Mouse (Mus musculus) mouse trophoblast stem cell (cell line): ENCODE results near the gene Tmem87b.

Source experiments
- in situ Hi-C, 2 experiments: fragments of 300-500 bp; cut with MseI, MboI; formaldehyde crosslinking; loops; 2 replicates in 1 of 2; 3 replicates in 1 of 2; pipeline ENCODE4 v1.15.1; 2025

Tmem87b gene

DNA sequence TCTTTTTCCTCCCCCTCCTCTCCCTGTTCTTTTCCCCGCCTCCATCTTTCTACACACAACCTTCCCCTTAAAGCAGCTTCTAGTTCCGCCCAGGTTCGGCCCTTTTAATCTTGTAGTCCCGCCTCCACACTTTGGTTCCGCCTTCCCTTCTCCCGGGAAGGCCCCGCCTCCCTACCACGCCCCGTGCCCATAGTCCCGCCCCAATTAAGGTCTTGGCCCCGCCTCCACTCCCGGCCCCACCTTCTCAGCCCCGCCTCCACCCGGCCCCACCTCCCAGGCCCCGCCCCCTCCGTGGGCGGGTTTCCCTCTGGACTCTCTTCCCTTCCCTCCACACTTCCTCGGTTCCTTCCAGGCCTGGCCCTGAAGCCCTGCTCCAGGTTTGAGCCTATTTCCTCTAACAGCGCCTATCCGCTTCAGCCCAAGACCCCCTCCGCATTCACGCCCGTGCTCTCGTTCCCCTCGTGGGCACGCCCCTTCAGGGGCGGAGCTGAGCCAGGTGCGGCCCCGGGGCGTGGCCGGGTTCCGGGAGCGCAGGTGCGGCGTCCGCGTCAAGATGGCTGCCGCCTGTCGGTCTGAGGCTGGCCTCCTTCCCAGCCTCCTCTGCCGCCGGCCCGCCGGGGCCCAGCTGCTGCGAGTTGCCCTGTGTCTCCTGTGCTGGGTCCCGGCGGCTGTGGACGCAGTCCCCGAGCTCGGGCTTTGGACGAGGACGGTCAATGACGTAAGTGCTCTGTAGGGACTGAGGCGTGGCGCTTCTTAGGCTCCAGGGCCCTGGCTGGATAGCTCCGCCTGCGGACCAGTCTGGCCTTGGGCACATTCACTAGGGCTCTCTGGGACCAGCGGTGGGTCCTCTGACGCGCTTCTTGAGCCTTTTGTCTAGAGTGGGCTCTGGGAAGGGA lies at the start of gene Tmem87b:
Tmem87b (plus strand) TSS at position 333 of the 896 bp plus-strand sequence.
- in situ Hi-C loops: loop anchor here (5.0 kb wide), 1 partner anchor 121 kb away; the partner anchor contains the start of gene Mertk (in 2 of the 2)

DNA sequence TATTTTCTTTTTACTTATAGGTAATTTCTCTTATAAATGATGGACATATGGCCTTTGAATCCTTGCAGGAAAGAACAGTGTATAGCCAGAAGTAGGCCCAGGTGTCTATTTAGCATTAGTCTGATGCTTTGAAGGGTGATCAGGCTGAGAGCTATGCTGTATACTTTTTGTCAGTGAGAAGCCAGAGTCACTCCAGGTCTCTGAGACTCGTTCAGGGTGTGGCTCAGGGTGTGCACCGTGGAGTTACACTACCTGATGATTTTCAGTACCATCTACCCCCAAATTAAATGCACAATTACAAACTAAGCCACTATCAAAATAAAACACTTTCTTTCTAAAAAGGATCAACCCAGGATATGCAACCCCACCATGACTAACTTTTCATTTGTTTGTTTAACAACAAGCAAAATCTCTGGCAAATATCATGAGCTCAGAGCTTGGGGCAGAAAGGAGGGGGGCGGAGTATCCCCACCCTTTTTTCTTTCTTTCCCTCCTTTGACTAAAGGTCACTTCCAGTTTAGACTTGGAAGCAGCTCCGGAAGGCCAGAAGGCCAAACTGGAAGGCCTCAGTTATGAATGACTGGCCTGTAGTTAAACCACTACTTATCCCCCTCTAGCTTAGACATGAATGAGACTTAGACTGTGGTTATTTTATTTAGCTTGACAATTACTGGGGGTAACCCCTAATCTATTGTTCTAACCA lies 49.2 kb upstream of the Tmem87b start:
- in situ Hi-C loops: no loop called here

DNA sequence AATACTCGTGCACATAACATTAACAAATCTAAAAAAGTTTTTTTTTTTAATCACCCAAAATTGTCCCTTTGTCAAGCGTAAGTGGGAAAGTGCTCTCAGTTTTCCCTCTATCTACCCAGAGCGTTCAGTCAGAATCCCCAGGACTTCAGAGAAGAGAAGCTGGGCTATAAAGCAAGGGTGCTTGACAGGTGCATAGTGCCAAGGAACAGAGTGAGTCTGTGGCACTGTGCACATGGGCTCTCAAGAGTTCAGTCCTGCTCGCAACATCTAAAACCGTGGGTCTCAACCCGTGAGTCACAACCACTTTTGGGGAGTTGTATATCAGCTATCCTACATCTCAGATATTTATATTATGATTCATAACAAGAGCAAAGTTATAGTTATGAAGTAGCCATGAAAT lies 47.4 kb upstream of the Tmem87b start:
- in situ Hi-C loops: no loop called here

DNA sequence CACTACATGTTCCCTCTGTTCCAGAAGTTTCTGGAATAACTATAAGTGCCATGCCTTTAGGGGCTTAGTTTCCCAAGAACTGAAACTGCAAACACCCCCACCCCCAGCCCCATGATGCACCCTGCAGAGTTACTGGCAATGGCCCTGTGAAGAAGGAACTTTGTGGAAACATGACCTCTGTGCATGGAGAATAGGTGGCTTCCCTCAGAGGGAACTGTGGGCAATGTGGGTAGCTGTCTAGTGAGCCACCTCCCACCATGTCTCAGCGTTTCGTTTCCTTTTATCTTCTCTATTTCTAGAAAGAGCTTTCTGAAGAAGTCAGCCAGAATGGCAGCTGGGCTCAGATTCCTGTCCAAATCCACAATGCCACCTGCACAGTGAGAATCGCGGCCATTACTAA lies 46.9 kb upstream of the Tmem87b start:
- in situ Hi-C loops: no loop called here

DNA sequence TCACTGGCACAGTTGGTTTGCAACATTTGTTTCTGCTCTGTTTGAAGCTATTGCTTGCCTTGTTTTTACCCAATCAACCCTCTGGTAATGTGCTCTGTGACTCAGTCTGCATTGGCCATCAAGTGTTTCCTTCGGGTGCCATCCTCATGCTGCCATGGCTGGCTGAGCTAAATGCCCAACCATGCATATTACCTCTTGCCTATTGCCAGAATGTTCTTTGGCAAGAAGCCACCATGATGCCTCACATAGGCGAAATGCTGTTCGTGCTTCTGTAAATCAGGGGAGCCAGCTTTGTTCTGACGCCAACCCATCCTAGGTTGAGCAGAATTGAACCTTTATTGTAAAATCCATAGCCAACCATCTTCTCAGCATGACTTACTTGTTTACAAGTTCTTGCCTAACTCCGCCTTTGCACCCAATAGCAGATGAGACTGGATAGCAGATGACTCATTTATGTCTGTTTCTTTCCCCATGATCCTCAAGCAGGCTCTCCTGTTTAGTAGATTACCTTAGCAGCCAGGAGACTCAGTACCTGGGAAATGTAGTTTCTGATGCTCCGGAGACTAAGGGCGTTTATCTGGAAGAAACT lies 46.1 kb upstream of the Tmem87b start:
- in situ Hi-C loops: no loop called here

DNA sequence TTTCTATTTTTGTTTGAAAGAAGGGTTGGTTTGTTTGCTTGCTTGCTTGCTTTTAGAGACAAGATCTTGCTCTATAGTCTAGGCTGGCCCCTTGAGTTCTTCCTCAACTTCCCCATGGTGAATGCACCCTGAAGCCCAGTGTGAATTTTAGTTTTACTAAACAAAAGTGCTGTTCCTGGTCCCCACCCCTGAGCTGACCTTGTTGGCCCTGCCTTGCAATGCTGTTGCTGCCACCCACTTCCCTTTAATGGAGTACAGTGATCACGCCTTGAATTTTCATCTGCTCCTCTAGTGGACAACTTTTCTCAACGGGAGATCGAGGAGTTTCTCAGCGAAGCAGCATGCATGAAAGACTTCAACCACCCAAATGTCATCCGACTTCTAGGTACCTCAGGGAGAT lies 35.7 kb upstream of the Tmem87b start:
- in situ Hi-C loops: no loop called here

DNA sequence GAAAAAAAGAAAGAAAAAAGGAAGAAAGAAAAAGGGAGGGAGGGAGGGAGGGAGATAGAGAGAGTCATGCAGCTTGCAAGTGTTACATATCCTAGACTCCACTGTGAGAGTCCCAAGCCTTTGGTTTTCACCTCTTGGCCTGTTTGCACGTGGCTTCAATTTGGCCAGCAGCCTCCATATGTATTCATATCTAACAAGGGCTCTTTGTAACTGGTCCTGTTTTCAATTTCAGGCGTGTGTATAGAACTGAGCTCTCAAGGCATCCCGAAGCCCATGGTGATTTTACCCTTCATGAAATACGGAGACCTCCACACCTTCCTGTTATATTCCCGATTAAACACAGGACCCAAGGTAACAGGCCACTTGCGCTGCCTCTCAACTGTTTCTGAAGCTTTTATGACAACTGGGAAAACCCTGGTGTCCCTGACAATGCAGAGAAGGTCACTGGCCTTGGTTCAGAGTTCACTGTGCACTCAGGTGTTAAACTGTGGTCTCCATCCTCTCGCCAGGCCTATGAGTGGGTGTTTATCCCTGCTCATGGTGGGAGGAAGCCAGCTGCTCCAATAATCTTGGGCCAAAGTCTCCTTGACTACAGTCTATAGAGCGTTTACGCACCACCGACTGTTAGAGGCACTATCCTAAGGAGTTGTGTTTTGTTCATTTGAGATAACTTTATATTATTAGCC lies 34.1 kb upstream of the Tmem87b start:
- in situ Hi-C loops: no loop called here

DNA sequence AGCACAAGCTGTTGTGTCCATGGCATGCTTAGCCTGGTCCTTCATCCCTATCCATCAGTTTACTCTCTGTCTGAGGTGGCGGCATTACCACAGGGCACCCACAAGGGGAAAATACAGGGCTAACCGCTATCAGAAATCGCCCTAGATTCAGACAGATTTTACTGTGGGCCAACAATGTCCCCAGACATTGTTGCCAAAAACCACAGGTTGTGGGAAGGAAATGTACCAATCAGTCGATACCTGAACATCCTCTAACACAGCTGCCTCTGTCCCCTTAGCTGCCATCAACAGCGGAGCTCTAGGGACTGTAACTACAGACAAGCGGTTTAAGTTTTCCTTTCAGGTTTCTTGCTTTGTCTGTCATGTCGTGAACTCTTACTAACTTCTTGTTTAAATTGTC lies 33.1 kb upstream of the Tmem87b start:
- in situ Hi-C loops: no loop called here

DNA sequence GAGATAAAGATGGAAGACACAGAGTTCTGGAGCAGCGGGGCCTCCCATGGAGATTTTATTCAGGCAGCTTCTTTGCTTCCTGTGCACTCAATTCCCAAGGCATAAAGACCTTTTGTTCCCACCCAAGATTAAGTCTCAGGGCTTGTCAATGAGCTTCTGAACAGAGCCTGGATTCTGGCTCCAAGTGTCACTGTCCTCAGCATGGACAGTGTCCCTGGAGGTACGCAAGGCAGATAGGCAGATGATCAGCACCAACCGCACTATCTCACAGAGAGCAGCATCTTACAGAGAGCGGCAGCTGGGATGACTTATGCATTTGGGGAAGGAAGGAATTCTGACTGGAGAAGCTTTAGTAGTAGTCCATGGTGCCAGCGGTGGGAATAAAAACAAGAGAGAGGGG lies 31.6 kb upstream of the Tmem87b start:
- in situ Hi-C loops: no loop called here

DNA sequence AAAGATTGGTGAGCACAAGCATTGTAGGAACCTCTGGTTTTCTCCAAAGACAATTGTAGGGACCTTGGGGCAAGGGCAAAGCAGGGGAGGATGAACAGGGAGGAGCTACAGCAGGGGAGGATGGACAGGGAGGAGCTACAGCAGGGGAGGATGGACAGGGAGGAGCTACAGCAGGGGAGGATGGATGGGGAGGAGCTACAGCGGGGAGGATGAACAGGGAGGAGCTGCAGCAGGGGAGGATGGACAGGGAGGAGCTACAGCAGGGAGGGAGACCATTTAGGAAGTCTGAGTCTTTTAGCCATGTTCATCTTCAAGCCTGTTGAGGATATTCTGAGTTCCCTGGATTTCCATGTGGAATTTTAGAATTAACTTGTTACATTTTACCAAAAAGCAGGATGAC lies 31.1 kb upstream of the Tmem87b start:
- in situ Hi-C loops: no loop called here

DNA sequence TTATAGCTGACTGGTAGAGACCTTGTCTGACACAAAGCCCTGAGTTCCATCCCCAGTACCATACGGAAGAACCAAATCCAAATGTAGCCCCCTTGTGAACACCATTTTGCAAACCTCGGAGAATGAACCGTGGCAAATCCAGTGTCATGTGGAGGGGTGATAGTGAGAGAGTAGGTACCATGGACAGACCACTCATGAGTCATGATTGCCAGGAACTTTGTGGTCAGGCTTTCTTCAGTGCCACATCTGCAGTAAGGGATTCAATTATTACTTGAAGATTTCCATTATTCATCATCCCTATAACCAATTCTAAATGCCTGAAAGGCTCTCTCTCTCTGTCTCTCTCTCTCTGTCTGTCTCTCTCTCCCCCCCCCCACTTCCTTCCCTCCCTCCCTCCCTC lies 30.1 kb upstream of the Tmem87b start:
- in situ Hi-C loops: no loop called here

DNA sequence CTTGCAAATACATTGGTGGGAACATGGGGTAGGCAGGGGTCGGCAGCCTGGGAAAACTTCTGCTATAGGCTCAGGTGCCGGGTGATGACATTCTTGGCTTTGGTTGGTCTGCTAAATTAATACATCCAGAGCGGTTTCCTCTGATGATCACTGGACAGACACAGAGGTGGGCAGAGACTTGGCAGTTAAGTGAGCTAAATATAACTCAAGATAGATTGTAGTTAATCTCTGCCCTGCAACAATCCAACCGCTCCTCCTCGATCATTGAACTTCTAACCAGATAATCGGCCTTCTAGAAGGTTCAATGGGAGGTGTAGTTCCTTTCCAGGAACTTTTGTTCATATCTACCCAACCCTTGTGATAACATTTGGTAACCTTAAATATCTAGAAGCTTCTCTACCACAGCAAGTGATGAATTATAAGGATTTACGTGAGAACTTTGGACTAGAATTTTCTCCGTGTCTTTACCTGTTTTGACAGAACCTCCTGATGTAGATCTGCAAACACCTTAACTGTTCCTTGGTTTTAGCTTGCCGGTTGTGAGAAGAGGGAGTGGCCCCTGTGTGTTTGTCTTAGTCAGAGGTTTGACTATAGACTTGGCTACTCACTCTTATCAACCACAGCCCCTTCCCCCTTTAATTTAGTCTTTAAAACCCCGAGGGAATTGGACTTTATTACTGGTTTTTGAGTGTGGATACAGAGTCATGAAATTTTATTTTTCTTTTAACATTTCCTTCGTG lies 26.9 kb upstream of the Tmem87b start:
- in situ Hi-C loops: no loop called here

DNA sequence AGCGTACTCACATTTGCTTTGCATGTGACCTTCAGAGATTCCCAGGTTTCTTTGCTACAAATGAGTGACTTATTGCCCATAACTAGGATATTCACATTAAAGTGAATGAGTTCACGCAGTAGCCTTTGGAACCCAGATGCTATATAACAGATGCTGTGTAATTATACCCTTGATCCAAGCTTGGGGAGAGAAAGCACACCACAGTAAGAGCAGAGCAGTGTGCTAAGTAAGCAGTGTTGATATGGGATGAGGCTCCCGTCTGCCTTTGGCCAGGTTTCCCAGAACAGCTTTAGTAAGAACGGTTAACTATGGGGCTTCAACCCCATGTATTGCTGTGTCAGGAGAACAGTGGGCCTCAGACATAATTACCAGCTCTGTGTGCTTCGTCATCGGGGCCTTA lies 24.0 kb upstream of the Tmem87b start:
- in situ Hi-C loops: no loop called here

DNA sequence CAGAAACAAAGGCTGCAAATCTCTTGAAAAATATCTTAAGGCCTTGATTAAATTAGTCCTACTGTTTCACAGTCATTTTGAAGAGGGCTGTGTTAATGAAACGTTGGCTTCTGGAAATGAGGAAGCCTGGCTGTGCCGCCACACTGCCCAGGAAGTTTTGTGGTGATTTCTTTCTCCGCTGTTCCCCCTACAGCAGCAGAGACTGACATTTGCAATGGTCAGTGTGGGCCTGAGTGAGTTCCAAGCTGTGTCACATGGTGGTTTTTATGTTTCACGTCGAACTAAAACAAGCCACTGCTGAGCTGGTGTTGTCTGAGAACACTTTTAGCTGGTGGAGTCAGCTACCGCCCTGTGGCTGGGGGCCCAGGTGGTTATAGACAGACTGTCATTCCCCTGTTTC lies 21.5 kb upstream of the Tmem87b start:
- in situ Hi-C loops: no loop called here

DNA sequence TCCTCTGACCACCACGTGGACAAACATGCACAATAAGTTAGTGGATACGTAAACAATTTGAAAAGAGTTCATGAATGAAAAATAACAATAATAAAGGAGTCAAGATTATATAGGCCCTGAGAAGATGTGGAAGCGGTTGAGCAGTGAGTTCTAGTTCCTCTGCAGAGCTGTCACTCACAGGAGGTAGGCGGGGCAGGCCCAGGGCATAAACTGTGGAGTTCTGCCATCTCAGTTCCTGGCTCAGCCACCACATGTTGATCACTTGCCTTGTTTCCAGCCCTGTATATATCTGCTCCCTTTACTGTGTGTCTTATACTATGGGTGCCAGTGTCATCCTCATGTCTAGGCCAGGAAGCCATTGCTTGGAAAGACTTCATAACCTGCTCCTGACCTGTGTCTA lies 14.5 kb upstream of the Tmem87b start:
- in situ Hi-C loops: no loop called here

DNA sequence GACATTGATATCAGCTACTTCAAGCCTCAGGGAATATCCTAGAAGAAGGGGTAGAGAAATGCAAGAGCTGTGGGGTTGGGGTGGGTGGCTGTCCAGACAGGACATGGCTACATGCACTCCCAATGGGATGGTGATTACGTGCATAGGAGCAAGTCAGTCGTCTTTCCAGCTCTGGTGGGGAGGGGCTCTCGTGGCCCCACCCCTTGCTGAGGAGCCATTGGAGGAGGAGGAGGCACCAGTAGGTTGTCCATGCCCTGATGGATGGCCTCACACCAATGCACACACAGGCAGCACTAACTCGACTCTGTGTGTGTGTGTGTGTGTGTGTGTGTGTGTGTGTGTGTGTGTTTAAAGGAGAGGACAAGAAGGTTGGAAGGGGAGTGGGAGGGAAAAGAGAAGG lies 12.6 kb upstream of the Tmem87b start:
- in situ Hi-C loops: no loop called here

DNA sequence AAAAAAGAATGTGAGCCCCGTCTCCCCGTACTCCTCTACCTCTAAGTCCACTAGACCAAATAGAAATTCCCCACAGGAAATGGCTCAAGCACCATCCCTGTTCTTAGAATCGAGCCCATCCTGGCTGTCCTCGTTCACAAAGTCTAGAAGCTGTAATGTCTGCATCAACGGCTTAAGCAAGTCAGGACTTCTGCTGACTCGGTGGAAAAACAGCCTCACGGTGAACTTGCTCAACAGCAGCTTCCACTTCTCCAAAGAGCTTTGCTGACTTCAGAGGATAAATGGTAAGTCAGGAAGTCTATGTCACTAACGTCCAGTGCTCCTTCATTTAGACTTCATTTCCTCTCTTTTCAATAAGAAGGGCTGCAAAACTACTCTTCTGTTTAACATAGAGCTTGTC lies 11.4 kb upstream of the Tmem87b start:
- in situ Hi-C loops: no loop called here

DNA sequence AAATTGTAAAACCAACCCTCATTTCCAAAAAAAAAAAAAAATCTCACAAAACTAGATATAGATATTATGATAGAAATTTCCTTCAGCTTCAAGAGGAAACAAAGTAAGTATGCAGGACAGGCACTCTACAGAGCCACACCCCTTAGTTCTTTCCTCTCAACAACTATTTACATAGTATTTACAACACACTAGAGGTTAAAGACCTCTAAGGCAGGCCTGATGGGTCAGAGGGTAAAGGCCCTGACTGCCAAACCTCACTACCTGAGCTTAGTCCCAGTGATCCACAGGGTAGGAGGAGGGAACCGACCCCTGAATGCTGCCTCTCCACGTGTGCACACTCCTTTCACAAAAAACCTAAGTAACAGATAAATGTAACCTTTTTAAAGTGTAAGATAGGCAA lies 5.2 kb upstream of the Tmem87b start:
- in situ Hi-C loops: no loop called here

DNA sequence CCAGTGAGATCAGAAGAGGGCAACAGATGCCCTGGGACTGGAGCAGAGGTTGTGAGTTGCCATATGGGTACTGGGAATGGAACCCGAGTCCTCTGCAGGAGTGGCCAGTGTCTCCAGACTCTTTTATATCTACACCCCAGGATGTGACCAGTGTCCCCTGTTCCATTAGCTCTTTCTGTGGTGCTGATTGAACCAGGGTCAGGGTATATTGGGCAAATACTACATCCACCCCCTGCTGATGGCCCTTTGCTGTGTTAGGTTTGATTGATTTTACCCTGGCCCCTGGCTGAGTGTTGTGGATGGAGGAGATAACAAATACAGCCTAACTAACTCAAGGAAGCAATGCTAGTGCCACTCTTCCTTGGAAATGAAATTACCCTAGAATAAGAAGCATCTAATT lies 1.6 kb upstream of the Tmem87b start:
- in situ Hi-C loops: loop anchor here (5.0 kb wide), 1 partner anchor 119 kb away; the partner anchor contains the start of gene Mertk (in 2 of the 2)

DNA sequence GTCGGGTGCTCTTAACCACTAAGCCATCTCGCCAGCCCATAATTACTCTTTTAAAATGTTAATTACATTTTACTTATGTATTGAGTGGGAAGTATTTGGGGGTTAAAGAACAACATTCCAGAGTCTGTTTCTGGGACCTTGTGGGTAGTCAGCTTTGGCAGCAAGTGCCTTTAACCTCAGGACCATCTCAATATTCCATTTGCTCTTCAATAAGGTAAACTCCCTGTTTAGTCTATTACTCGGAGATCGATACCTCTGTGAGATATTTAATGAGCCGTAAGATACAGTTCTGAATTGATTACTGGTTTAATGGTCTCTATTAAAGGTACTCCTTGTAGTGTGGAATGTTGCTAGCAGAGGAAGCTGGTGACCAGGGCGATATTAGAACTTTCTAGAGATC lies 1.0 kb upstream of the Tmem87b start:
- in situ Hi-C loops: loop anchor here (5.0 kb wide), 1 partner anchor 120 kb away; the partner anchor contains the start of gene Mertk (in 2 of the 2)

DNA sequence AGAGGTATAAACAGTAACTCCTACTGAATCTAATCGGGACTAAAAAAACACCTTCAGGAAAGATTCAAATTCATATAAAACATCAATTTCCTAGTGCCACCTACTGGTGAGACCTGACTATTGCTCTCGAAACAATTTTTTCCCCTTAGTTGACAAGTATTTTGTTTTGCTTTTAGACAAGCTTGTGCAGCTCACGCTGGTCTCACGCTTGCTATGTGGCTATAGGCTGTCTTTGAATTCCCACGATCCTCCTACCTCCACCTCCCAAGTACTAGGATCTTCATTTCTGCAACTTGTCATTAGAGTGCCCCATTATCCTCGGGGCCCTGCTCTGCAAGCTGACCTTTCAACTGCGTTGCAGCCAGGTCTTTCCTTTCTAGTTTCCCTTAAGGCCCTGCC lies 532 bp upstream of the Tmem87b start:
- in situ Hi-C loops: loop anchor here (5.0 kb wide), 1 partner anchor 120 kb away; the partner anchor contains the start of gene Mertk (in 2 of the 2)
